Mouse (Mus musculus) thymus, postnatal 10 days (tissue): Measurements from ENCODE around the gene Gm3604.
A peak's percentile ranks its signal among the peaks of the same experiment; 100 is the strongest.
"Not testable (repeated sequence)": the region's sequence is repeated elsewhere in the genome, so short reads cannot be mapped to it uniquely, and the experiment has no call there.

Experiments
- DNase-seq, 2 experiments: peaks; one replicate each; pipeline ENCODE4 v3.0.0; 2021; ENCODE audit warnings: low spot score in 2 of 2

Gene Gm3604

DNA sequence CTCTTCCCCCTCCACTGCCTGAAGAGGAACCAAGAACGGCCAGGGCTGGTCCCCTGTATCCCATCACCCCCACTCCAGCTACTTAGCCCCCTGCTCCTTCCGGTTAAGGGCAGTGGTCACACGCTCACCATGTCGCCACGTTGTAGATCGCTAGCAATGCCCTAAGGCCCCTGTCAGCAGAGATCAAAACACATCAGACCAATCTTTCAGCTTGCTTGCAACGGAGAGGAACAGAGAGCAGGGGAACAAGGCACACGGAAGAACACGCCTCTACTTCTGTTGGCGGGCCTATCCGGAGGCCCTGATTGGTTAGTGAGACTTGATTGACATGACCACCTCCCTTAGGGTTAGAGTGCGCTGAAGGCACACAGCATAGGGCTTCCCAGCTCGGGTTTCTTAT, at the start of gene Gm3604:
Gm3604 (minus strand) TSS at position 226 of the 400 bp plus-strand sequence.
- DNase-seq: peak; percentile 54 to 60

DNA sequence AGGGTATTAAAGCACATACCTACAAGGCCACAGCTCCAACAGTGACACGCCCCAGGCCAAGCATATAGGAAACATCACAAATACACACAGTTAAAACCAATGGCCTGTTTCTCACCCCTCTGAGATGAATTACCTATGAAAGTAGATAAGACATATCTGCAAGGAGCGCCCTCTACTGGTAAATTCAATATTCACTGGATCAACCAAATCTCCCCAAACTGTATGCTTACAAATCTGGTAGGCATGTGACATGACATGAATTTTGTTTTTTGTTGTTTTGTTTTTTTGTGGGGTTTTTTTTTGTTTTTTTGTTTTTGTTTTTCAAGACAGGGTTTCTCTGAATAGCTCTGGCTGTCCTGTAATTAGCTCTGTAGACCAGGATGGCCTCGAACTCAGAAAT, 16.2 kb upstream of the Gm3604 start:
- DNase-seq: not testable (repeated sequence)

DNA sequence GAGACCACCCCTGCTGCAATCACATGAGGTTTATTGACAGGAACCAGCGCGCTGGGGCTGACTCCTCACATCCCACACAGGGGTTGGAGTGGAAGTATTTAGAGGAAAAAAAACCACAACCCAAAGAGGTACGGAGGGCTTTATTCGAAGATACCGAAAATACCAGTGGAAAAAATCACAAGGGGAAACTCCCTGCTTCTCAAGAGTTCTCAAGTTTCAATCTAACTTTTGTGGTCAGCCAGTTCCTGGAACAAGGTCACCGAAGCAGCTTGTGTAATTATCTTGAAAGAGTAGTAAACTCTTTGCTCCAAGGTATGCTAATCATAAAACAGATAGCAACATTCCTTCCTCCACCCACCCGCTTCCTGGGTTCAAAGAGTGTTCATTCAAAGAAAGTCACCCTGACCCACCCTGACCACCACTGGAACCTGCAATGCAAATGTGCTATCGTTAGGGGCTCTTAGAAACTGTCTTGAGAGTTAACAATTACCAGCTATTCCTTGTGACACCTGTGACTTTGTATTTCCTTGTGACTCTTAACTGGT, 7.2 kb upstream of the Gm3604 start:
- DNase-seq: not testable (repeated sequence)

DNA sequence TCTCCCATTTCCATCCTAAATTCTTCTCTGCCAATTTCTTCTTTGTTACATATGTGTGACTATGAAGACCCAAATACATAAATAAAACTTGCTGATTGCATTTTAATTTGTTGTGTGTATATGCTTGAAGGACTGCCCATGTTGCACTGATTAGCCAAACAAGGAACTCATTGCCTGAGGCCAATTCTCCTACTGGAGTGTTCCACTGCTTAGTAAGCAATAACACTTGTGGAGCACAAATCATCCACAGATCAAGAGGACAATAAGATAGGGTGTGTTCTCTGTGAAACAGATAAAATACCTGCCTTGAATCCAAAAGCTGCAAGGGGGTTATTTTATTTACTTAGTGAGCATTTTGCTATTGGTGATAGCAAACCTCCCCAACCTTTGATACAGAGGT, 51.2 kb downstream of the Gm3604 start:
- DNase-seq: no peak

DNA sequence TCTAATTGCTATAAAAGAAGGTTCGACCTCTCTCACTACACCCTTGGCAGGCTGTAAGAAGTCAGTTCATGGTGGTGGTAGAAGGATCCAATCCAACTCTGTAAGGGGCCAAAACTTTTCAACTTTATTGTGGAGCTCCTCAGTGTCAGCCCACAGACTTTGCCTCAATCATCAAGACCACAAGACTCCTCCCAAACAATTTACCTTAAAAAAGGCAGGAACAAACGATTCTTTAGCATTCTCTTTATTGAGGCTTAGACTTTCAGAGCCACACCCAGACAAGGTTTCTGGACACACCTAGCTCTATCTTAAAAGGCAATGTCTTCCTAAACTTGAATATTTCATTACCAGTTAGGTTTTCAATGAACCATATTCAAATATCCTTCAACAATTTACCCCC, 51.6 kb downstream of the Gm3604 start:
- DNase-seq: no peak
